Mouse (Mus musculus): Measurements from ENCODE around the gene Gm6096.

GRCm38 (mm10) chr7:34298818-34299217 lies 48.0 kb downstream of the Gm6096 start:
- TF ChIP-seq POLR2A (IDR thresholded peaks at IDR 0.05; ENCODE audit: insufficient read length, low read depth): no peak
- TF ChIP-seq MYOG (IDR thresholded peaks at IDR 0.05; ENCODE audit: control insufficient read depth in 1 of 3, insufficient read depth in 1 of 3, insufficient read length in 2 of 3, low read depth in 2 of 3): no peak
- TF ChIP-seq USF1 (IDR thresholded peaks at IDR 0.05; ENCODE audit: low read depth): no peak
- TF ChIP-seq CEBPB (IDR thresholded peaks at IDR 0.05; ENCODE audit: insufficient read depth, poor library complexity, severe bottlenecking): no peak
- no peak for TF ChIP-seq TCF12 (IDR thresholded peaks at IDR 0.05; ENCODE audit: insufficient read depth, poor library complexity, severe bottlenecking)
- TF ChIP-seq MAX (IDR thresholded peaks at IDR 0.05; ENCODE audit: low read depth): no peak
- TF ChIP-seq POLR2AphosphoS2 (IDR thresholded peaks at IDR 0.05; ENCODE audit: insufficient read length, low read depth): no peak
- TF ChIP-seq SRF (IDR thresholded peaks at IDR 0.05; ENCODE audit: control insufficient read depth, insufficient read length, low read depth): no peak
- no peak for TF ChIP-seq E2F4 (IDR thresholded peaks at IDR 0.05; ENCODE audit: insufficient read depth)
- no peak for TF ChIP-seq REST (IDR thresholded peaks at IDR 0.05; ENCODE audit: insufficient read depth, insufficient read length)
- TF ChIP-seq TCF3 (IDR thresholded peaks at IDR 0.05; ENCODE audit: insufficient read length, low read depth): no peak
- TF ChIP-seq MYOD1 (IDR thresholded peaks at IDR 0.05; ENCODE audit: control insufficient read depth in 1 of 3, insufficient read length in 2 of 3, low read depth in 2 of 3): no peak
